Mouse (Mus musculus) activated CD4-positive, CD25-positive, alpha-beta regulatory T cell, adult 4 months (primary cell): Measurements from ENCODE around the gene Mutyh. TPM values are rescaled to one million over a fixed set of nuclear protein-coding genes. Genes with fewer than 3 reads are reported as not detected.

ENCODE experiments used
- ATAC-seq: one replicate; pipeline ENCODE4 v1.8.0; 2017
- polyA plus RNA-seq, 2 experiments: library from polyadenylated mRNA; unstranded; fragments of 100-300 nt; shearing (Covaris generic); gene quantifications; one replicate each; pipeline ENCODE4 v1.2.1; 2017

Gene Mutyh
- 10 to 100 TPM in 1 of 2 experiments, 1 to 10 TPM in 1; 9.2 to 15.0 TPM for polyA plus RNA-seq

DNA sequence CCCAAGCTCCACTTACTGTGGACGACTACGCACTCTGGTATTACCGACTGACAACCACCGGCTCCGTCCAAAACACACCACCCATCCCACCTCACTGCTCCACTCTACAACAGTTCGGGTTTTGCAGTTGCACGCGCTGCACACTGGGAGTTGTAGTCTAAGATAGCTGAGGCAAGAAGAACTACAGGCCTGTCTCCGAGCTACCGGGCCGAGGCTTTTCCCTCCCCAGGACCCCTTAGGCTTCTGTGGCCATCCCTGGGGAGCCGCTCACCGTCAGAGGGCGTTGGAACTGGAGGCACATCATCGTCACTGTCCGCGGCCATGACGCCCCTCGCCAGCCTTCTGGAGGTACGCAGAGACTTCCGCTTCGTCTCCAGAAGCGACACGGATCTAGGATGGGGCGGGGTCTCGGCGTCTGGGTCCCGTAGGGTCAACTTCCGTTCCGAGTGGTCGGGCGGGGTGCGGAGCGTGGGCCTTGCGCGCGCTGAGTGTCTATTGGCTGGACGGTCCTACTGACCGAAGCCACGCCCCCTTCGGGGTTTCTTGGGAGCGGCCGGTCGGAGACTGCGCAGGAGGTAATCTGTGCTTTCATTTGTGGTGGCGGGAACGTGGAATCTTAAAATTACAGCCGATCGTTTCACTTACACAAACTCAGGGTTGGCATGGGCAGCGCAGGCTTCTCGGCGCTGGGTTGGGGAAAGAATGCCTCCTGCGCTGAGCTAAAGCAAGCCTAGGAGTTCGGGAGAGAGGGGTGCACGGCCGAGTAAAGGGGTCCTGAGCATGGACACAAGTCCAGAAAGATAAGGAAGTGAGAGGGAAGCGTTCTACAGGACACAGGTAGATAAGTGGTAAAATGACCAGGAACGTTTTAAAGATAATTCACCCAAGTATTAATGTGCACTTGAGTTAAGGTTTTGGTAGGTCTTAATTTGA lies at the start of gene Mutyh, which contains the start of gene Toe1:
Mutyh (plus strand) TSS at position 527 of the 933 bp plus-strand sequence.
Toe1 (minus strand) TSS at position 444 of the 933 bp plus-strand sequence.
- peak; percentile 98 for ATAC-seq

DNA sequence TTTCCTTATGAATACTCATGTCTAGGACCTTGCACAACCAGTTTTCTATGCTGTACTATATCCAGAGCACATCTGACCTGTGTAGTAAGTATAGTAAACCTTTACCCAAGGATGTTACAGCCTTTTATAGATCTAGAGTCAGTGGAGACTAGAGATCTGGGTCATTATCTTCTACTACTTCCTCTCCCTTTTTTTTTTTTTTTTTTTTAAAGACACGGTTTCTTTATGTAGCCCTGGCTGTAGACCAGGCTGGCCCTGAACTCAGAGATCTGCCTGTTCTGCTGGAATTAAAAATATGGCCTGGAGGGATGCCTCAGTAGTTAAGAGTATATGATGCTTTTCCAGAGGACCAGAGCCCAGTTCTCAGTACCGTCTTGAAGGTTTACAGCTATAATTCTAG lies 45.6 kb upstream of the Mutyh start:
- no peak for ATAC-seq

DNA sequence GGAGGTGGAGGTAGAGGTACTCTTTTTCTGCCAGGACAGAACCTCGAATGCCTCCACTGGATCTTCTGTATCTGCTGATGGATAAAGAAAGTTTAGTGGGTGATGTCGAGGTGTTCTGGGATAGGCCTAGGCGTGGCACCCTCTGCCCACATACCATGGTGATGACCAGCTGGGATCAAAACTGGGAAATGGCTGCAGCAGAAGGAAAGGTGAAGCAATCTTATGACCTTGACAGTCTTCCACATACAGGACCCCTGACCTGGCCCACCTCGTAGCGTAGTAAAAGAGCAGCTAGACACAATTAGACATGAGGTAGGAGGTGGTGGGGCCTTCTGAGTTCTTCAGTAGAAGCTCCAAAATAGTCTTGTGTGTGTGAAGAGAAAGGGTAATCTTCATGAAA lies 43.5 kb upstream of the Mutyh start:
- no peak for ATAC-seq

DNA sequence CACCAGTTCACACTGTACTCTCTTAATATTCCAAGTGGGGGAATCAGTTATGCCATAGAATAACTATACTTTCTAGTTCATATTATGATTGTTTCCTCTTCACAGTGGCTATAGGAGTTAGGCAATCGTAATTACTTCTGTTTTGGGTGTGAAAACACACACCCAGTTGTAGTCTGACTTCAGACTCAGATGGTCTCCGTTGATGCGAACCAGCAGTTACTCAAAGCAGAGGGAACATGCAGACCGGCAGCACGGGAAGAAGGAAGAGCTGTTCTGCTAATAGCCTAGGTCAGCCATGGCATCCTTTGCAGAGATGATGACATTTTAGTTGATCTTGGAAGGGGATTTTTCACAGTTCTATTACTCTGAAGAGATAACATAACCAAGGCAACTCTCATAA lies 39.0 kb upstream of the Mutyh start:
- ATAC-seq = no peak

DNA sequence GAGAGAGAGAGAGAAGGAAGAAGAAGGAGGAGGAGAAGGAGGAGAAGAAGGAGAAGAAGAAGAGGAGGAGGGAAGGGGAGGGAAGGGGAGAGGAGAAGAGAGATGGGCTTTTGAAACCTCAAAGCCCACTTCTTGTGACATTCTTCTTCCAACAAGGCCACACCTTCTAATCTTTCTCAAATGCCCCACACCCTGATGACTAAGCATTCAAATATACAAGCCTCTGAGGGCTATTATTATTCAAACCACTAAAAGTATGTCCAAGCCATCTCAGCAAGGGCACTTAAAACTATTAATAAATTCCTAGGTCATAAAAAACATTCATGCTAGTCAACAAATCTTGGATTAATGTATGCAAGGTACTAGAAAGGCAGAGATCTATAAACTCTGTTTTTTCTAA lies 38.5 kb upstream of the Mutyh start:
- no peak for ATAC-seq

DNA sequence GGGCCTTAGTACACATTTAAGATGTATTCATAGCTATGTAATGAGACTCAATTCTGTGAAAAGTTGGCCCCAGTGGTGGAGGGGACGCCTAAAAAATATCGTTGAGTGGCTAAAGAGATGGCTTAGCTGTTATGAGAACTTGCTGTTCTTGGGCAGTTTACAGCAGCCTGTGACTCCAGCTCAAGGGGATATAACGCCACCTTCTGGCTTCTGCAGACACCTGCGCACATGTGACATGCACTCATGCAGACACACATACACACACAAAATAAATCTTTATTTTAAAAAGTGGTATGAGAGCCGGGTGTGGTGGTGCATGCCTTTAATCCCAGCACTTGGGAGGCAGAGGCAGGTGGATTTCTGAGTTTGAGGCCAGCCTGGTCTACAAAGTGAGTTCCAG lies 31.1 kb upstream of the Mutyh start:
- no peak for ATAC-seq

DNA sequence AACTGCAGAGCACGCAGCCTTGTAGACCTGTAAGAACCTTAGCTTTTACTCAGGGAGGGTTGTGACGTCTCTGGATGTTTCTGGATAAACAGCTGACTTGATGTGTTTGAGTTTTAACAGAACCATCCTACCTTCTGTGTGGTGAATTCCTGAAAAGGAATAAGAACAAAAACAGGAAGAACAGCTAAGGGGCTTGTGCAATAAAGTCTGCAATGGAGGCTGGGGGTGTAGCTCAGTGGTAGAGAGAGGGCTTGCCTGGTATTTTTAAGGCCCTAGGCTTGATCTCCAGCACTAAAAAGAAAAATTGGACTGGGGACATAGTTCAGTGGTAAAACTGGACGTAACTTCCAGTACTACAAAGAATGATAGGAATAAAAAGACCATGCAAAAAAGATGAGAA lies 30.4 kb upstream of the Mutyh start:
- no peak for ATAC-seq

DNA sequence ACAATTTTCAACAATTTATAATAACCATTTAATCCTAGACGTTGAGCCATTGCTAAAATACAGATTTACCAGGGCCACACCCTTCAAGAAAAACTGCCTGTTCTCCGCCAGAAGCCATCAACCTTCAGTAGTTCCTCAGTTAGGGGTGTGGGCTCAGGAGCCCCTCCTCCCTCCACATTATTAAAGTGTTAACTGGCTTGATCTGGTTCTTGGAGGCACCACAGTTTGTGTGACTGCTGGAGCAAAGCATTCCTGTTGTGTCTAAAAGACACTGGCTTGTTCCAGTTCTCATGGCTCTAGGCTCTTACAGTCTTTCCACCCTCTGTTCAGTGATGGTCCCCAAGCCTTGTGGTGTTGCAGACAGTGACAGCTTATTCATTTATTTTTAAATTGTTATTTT lies 27.0 kb upstream of the Mutyh start:
- ATAC-seq = no peak

DNA sequence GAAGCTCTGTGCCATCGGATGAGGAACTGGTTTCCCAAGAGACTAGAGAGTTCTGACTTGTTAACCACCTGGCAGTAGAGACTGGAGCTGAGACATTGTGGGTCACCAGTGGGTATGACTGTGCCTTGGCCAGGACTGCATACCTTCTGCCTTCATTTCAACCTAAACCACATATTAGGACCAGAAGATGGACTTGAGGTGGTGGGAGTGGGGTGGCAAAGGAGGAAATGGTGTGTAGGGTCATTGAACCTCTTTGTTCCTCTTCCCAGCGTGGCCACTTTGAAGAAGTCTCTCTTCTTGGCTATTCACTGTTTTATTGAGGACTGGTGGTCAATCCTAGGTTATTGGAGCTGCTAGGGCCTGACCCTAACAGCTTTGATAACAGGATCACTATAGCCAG lies 26.2 kb upstream of the Mutyh start:
- ATAC-seq = no peak

DNA sequence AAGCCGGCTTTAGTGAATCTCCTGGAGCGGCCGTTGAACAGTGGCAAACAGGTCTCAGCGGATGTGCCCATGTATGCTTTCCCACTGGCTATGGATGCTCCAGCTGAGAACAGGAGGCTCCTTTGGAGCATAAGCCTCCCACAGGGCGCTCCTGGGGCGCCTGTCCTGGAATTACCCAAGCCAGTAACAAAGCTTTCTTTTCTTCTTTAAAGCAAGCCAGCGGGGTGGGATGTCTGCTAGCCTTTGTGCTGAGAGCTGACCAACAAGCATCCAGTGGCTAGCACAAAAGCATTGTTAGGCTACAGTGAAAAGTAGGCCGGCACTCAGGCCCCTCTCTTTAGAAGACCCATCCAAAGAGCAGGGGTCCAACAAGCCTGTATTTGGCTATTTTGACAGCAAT lies 25.4 kb upstream of the Mutyh start:
- no peak for ATAC-seq

DNA sequence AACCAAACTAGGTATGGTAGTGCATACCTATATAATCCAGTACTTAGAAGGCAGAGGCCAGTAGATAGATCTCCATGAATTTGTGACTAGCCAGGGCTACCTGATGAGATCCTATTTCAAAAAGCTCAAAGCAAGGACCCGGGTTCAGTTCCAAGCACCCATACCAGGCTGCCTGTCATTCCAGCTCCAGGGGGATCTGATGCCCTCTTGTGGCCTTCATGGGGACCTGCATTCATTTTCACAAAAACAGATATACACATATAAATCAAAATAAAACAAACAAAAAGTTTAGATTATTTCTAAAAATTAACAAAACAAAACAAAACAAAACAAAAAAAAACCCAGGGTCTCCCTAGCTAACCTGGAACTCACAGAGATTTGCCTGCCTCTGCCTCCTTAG lies 20.9 kb upstream of the Mutyh start:
- ATAC-seq = no peak

DNA sequence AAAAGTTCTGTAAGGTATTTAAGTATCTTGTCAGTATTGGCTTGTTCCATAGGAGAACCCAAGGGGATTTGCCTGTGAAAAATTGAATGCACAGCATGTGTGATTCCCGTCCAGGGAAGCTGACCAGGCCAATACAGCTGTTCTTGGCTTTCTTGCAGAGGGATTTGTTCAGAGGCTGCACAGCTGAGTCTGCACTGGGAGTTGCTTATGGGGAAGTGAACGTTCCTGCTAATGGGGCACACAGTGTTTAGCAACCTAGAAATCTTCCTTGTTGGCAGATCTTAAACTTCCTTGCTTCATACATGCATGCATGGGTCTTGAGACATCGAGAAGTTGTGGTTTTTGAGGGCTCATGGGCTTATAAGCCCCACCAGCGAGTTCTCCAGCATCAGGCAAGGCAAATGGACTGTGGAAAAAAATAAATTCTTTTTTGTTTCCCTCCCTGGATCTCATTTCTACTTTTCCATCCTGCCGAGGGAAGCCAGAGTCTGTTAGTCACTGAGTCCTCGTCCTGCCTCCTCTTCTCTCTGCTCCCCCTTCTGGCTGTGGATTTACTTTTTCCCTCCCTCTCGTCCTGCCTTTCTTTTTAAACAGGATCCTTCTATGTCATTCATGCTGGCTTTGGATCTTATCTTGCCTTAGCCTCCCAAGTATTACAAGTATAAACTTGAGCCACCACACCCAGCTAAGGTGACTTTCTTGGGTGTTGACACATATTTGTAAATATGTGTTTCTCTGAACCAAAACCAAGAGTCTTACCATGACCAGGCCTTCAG lies 19.4 kb upstream of the Mutyh start:
- no peak for ATAC-seq

DNA sequence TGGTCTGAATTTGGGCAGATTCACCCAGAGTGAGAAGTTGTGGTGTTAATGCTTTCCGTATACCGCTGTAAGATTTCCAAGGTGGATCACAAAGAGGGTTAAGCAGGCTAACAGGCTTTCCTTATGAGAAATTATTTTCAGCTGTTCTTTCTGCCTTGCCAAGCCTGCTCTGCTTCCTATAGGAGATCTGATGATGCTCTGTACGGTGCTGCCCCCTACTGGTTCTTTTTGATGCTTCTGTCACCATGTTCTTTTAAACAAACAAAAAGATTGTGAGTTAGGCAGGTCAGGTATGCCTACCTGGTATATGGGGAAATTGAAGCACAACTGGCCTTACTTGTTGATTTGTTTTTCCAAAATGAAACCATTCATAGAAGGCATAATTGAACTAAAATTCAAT lies 18.6 kb upstream of the Mutyh start:
- peak; percentile 68 for ATAC-seq

DNA sequence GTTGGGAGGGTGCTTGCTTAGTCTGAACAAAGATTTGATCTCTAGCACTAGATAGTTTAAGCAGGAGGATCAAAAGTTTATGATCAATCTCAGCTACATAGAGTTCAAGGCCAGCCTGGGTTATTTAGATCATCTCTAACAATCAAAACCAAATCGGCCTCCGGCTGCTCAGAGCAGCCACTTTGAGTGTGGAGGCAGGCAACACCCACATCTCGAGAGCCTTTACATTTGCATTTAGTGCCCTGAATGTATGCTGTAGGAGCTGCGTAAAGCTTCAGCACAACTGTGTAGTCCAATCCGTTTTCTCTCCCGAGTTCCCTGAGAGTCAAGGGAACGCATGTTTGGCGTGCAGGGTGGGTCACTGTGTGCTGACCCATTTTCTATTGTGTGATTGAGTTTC lies 15.1 kb upstream of the Mutyh start:
- no peak for ATAC-seq

DNA sequence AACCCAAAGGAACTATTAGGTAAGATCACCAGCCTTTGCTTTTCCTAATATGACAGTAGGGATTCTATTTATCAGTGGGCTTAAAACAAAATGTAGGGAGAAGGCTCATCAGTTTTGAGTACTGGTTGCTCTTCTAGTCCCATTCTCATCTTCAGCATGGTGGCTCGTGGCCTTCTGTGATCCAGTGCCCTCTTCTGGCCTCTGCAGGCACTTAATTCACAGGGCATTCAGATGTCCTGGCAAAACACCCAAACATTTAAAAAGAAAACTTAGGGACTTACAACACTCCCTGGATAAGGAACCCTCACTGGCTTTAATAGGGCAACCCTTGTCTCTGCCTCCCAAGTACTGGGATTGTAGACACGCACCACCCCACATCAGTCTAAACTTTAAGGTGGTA lies 13.2 kb upstream of the Mutyh start:
- ATAC-seq = no peak

DNA sequence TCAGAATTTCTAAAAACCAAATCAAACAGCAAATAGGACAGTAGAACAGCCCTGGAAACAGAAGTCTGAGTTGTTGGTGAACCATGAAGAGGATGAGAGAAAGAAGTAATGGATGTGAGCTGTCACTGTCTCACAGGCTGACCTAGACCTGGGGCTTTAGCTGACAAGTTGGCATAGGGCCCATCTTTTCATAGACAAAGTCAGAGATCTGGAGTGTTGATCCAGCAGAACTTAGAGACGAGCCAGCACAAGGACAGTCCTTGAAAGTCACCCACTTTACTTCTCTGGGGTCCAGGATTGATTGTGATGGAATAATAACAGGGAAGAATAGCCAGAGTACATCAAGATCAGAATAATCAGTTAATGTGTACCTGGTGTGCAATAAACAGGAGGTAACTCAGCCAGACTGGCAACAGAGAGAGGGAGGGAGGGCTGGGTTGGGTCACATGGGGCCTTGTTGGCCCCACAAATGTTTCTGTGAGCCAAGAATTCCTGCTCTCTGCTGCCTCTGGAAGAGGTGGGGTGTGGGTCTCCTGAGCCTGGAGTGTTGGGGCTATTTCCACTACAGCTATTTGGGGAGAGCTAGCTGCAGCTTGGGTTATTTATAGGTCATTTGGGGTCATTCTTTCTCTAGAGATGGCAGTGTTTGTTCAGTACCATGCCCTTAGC lies 10.9 kb upstream of the Mutyh start:
- no peak for ATAC-seq

DNA sequence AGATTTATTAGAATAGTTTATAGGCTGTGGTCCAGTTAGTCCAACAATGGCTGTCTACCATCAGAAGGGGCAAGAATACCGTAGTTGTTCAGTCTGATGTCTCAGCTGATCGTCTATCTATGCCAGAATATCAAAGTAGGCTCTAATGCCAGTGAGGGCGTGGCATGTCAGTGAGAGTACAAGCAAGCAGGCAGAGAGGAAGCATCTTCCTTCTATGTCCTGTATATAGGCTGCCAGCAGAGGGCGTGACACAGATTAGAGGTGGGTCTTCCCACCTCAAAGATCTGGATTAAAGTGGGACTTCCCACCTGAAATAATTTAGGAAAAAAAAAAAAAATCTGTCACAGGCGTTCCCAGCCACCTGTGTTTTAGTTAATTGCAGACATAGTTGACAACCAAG lies 7.6 kb upstream of the Mutyh start:
- ATAC-seq = peak; percentile 78

DNA sequence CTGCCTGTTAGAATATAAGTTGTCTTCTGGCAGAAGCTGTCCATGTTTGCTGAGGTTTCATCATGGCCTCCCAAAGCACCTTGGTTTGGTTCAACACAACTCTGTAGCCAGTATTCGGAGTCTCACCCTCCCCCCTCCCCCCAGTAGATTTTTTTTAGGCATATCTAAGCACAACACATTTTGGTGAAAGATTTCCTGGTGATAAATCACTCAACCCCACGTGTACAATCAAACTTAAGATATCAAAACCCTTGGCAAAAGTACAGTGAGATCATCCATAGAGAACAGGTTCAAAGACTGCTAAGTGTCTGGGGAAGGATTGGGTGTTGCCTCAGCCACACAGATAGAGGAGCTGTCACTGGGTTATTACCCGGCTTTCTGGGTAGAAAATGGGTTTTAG lies 3.5 kb downstream of the Mutyh start:
- ATAC-seq = no peak

DNA sequence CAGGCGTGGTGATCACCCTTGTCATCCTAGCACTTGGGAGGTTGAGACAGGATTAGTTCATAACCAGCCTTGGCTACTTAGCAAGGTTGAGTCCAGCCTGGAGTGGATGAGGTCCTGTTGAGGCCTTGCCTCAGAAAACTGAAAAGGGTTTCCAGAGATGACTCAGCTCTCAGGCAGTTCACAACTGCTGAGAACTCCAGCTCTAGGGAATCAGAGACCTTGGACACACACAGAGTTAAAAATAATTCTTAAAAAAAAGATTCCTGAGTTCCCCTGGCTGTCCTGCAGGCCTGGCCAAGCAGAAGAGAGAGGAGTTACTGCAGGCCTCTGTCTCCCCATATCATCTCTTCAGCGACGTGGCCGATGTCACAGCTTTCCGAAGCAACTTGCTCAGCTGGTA lies 7.8 kb downstream of the Mutyh start:
- no peak for ATAC-seq

DNA sequence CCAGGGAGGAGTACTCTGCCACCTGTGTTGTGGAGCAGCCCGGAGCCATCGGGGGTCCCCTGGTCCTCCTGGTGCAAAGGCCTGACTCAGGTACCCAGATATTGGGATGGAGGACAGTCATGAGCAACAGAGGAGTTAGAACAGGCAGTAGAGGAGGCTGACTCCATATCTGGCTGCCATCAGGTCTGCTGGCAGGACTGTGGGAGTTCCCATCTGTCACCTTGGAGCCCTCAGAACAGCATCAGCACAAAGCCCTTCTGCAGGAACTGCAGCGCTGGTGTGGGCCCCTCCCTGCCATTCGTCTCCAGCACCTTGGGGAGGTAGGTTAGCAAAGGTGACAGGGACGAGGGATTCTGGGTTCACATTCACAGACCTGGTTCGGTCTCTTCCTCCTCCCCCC lies 10.0 kb downstream of the Mutyh start:
- ATAC-seq = no peak

DNA sequence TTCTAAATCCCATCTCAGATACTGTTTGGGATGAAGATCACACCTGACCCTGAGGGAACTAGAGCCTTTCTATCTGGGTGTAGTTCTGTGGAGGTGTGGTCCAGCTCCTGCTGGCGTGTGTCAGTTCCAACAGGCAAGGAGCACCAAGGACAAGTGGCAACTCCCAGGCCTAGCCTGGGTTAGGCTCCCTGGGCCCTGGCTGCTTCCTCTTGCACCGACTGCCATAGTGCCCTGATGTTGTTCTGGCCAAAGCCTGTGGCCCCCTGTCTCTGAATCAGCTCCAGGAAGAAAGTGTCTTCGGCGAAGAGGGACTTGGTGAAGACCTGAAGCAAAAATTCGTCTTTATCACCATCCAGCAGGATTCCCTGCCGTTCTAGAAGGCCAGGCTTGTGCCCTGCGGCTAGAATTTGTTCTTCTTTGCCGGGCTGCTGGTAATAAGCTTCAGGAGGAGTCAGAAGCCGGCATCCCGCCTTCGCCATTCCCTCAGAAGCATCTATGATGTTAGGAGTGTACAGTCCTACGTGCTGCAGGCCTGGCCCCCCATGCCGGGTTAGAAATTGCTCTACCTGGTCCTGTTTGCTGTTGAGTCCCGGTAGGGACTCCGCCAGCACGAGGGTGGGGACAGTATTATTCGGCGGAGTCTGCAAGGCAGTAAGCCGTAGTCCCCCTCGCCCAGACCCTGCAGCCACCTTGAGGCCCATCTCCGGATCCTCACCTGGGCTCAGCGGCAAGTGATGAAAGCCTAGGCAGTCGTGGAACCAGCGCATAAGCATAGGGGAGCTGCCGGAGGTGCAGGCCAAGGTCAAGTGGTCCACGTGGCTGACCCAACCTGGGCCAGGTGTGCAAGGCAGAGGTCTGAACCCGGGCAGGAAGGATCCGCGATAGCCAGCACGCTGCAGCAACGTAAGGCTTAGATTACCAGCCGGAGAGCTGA lies 12.7 kb downstream of the Mutyh start:
- ATAC-seq = no peak
